ENCODE assay signal across 15 mouse cellular contexts in the genomic region with DNA sequence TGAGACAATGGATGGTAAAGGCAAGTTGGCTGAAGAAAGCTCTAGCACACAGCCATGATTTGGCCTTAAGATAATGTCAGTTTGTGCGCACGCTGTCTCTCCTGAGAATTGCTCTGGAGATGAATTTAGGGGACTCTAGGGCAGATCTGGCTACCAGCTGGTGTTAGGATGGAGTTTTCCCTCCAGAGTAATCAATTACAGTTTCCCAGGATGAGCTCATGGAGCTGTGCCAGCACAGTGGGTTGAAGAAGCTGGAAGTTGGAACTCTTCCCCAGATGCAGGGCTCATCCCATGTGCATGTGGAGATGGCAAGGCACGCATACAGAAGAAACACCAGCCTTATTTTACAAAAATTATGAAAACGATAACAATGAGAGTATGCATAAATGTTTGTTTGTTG.
A peak's percentile ranks its signal among the peaks of the same experiment; 100 is the strongest.
DNase-seq lines count a peak whose midpoint lies in the region; ATAC-seq lines count a peak whose summit lies in the region.
"Had no signal": no experiment of that assay in that cellular context is flagged by ENCODE, and none has a peak within 500 bp of the region (broad histone marks: within the 10 kb centered on the region; RNA-seq: fewer than 3 reads in every experiment).

No protein-coding gene starts in this region.

- DNase-seq in embryonic facial prominence, embryonic 14.5 days (ENCODE audit: low spot score) = peak; percentile 45
- DNase-seq in embryonic facial prominence, embryonic 10.5 days (ENCODE audit: low spot score) = no peak
- DNase-seq in kidney, postnatal 4 days = peak; percentile 2 to 5
- peak; percentile 4 for DNase-seq in right cerebral cortex, postnatal 14 days
- DNase-seq in right cerebral cortex, postnatal 36 days (ENCODE audit: low spot score in 2 of 2) = no peak
- no peak for DNase-seq in urinary bladder, adult 2 months (ENCODE audit: low spot score)
- DNase-seq in spleen, postnatal 36 days (ENCODE audit: low spot score in 2 of 2) = no peak
- DNase-seq: cerebellum, adult 11 months; kidney, adult 18-20 months; liver, postnatal 0 days; thymus, postnatal 36 days had no signal

- H3K27me3 ChIP-seq in embryonic facial prominence, embryonic 14.5 days (replicated peaks; ENCODE audit: control insufficient read depth, insufficient read depth, low read length) = no peaks in the 10 kb centered on the region
- no peaks in the 10 kb centered on the region for H3K27me3 ChIP-seq in embryonic facial prominence, embryonic 10.5 days (replicated peaks; ENCODE audit: low read depth, poor library complexity, severe bottlenecking)
- H3K27me3 ChIP-seq in kidney, embryonic 16.5 days (ENCODE audit: insufficient read depth, low read length) = no peaks in the 10 kb centered on the region
- H3K27me3 ChIP-seq: forebrain, embryonic 15.5 days; limb, embryonic 15.5 days had no signal

- no peak for ATAC-seq in embryonic facial prominence, embryonic 14.5 days (ENCODE audit: low read depth)
- ATAC-seq in kidney, embryonic 16.5 days (ENCODE audit: low FRiP score, low TSS enrichment) = no peak
- ATAC-seq: forebrain, embryonic 15.5 days; liver, postnatal 0 days had no signal

- H3K27ac ChIP-seq in embryonic facial prominence, embryonic 14.5 days (replicated peaks; ENCODE audit: low read depth, low read length) = no peak overlapping the region
- H3K27ac ChIP-seq in embryonic facial prominence, embryonic 10.5 days (replicated peaks) = no peak overlapping the region
- H3K27ac ChIP-seq in kidney, embryonic 16.5 days (ENCODE audit: low read length) = no peak overlapping the region
- H3K27ac ChIP-seq: forebrain, embryonic 15.5 days; hindbrain, embryonic 14.5 days; limb, embryonic 15.5 days had no signal

- H3K9ac ChIP-seq in embryonic facial prominence, embryonic 14.5 days (ENCODE audit: low read depth, low read length) = no peak overlapping the region
- no peak overlapping the region for H3K9ac ChIP-seq in kidney, embryonic 16.5 days (replicated peaks; ENCODE audit: low read length)
- H3K9ac ChIP-seq: forebrain, embryonic 15.5 days; hindbrain, embryonic 14.5 days; limb, embryonic 15.5 days; liver, postnatal 0 days had no signal

- no peak overlapping the region for H3K4me2 ChIP-seq in embryonic facial prominence, embryonic 14.5 days (ENCODE audit: low read depth, low read length)
- H3K4me2 ChIP-seq in kidney, embryonic 16.5 days (replicated peaks; ENCODE audit: low read depth, low read length) = no peak overlapping the region
- H3K4me2 ChIP-seq: forebrain, embryonic 15.5 days; hindbrain, embryonic 14.5 days; limb, embryonic 15.5 days had no signal

- H3K36me3 ChIP-seq in embryonic facial prominence, embryonic 14.5 days (ENCODE audit: control insufficient read depth, insufficient read depth, low read length) = no peaks in the 10 kb centered on the region
- no peaks in the 10 kb centered on the region for H3K36me3 ChIP-seq in embryonic facial prominence, embryonic 10.5 days (replicated peaks)
- no peaks in the 10 kb centered on the region for H3K36me3 ChIP-seq in kidney, embryonic 16.5 days (ENCODE audit: insufficient read depth, low read length)
- H3K36me3 ChIP-seq: forebrain, embryonic 15.5 days; limb, embryonic 15.5 days had no signal

- no peaks in the 10 kb centered on the region for H3K4me1 ChIP-seq in embryonic facial prominence, embryonic 14.5 days (ENCODE audit: control insufficient read depth, insufficient read depth, low read length)
- no peaks in the 10 kb centered on the region for H3K4me1 ChIP-seq in embryonic facial prominence, embryonic 10.5 days
- no peaks in the 10 kb centered on the region for H3K4me1 ChIP-seq in kidney, embryonic 16.5 days (ENCODE audit: insufficient read depth, low read length)
- H3K4me1 ChIP-seq: forebrain, embryonic 15.5 days; limb, embryonic 15.5 days had no signal

- no peaks in the 10 kb centered on the region for H3K9me3 ChIP-seq in embryonic facial prominence, embryonic 14.5 days (ENCODE audit: control insufficient read depth, low read length)
- no peaks in the 10 kb centered on the region for H3K9me3 ChIP-seq in embryonic facial prominence, embryonic 10.5 days
- H3K9me3 ChIP-seq in kidney, embryonic 16.5 days (ENCODE audit: low read length) = no peaks in the 10 kb centered on the region
- H3K9me3 ChIP-seq: forebrain, embryonic 15.5 days; limb, embryonic 15.5 days had no signal

- WGBS in embryonic facial prominence, embryonic 14.5 days = 73% methylated on average over 4 of the region's 4 CpGs
- 91% methylated on average over 4 of the region's 4 CpGs for WGBS in embryonic facial prominence, embryonic 10.5 days
- WGBS in kidney, embryonic 16.5 days = 87% methylated on average over 4 of the region's 4 CpGs

- H3K4me3 ChIP-seq in embryonic facial prominence, embryonic 14.5 days (ENCODE audit: low read depth, low read length) = no peak overlapping the region
- H3K4me3 ChIP-seq in embryonic facial prominence, embryonic 10.5 days = no peak overlapping the region
- H3K4me3 ChIP-seq in kidney, embryonic 16.5 days (ENCODE audit: low read length) = no peak overlapping the region
- H3K4me3 ChIP-seq: forebrain, embryonic 15.5 days; limb, embryonic 15.5 days had no signal

Comparison
In these comparisons a context has a peak if more than half of its experiments do, and no peak if none do; other contexts are left out.
1. DNase-seq: peak in embryonic facial prominence, embryonic 14.5 days (single experiment), kidney, postnatal 4 days (2 of 2) and right cerebral cortex, postnatal 14 days (single experiment); none in embryonic facial prominence, embryonic 10.5 days (single experiment), right cerebral cortex, postnatal 36 days (0 of 2), urinary bladder, adult 2 months (single experiment) and spleen, postnatal 36 days (0 of 2).